Mouse (Mus musculus) T-cell, adult 2 months (primary cell): Measurements from ENCODE around the gene Taco1.

Source experiments
- DNase-seq: peaks from one replicate; pipeline ENCODE4 v3.0.0; 2022; ENCODE audit warnings: low spot score

The Taco1 gene

GRCm38 (mm10) chr11:106063756-106064155, 2.1 kb upstream of the Taco1 start:
- no peak for DNase-seq

- DNase-seq: no peak
Observed at GRCm38 (mm10) chr11:106065073-106065922, 563 bp upstream of the Taco1 start.

GRCm38 (mm10) chr11:106066616-106067015, 755 bp downstream of the Taco1 start:
- DNase-seq: peak; percentile 24

- DNase-seq: no peak
Observed at GRCm38 (mm10) chr11:106073774-106074173, 7.9 kb downstream of the Taco1 start.

GRCm38 (mm10) chr11:106076321-106076720, 10.5 kb downstream of the Taco1 start:
- DNase-seq: peak; percentile 73

- DNase-seq: peak; percentile 100
Observed at GRCm38 (mm10) chr11:106083708-106084701, 18.1 kb downstream of the Taco1 start, which contains the start of gene Map3k3. Map3k3 (plus strand) TSS chr11:106084613.

DNA sequence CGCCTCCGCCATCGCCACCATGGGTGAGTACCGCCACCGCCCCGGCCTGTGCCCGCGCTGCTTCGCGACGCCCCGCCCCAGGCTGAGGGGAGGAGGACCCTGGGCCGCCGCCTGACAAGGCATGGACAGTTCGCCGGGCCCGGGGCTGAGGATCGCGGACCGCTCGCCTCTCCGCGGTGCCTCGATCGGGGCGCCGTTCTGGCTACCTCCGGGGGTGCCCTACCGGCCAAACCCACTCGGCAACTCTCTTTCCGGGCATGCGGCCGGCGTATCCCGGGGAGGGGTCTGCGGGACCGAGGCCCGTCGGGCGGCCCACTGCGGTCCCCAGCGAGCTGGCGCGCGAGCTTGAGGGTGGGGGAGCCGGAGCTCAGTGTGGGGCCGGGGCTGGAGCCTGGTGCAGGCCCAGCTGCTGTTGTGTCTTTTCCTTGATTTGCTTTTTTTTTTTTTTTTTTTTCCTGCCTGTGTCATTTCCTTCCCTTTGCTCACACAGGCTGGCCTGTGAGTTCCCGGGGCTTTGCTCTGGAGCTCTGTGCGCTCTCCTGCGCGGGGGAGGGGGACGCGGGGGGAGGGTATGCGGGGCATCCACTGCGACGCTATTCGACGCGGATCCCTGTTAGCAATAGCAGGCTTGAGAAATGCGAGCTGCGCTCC, 19.2 kb downstream of the Taco1 start:
- DNase-seq: peak; percentile 62

- DNase-seq: peak; percentile 32
Observed at GRCm38 (mm10) chr11:106098223-106098622, 32.4 kb downstream of the Taco1 start.

DNA sequence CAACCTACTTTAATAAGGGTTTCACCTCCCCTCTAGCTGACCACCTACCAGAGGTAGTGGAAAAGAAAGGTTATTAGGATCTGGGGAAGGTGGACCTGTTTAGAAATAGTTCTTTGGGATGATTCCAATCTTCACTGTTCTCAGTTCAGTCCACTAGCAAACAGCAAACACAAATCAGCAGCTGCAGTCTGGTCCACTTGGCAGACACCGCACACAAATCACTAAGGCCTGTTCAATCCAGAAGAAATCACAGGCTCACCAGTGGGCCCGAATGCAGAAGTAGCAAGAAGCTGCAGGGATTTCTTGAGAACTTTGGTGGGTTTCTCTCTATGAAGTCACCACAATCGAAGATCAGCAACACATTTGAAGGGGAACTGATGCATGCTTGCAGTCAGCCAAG, 37.0 kb downstream of the Taco1 start:
- no peak for DNase-seq

DNA sequence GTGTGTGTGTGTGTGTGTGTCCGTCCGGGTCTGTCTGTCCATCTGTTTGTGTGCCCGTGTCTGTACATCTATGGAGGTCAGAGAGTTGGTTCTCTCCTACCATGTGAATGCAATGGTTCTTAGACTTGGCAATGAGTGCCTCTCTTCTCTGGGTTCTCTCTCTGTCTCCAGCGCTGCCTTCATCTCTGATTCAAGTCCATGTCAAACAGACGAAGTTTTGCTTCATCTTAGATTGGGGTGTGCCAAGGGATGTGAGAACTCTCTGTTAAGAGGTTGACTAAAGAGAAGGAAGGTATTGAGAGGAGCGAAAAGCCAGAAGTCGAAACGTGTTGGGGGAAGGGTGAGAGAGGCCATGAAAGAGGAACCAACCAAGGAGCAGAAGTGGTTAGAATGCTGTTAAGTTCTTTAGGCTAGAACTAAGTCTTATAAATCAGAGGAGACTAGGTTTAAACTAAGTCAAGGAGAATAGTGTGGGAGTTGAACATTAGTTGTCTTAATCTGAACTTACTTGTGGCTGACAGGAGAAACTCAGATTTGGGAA, 40.3 kb downstream of the Taco1 start:
- peak; percentile 18 for DNase-seq

DNA sequence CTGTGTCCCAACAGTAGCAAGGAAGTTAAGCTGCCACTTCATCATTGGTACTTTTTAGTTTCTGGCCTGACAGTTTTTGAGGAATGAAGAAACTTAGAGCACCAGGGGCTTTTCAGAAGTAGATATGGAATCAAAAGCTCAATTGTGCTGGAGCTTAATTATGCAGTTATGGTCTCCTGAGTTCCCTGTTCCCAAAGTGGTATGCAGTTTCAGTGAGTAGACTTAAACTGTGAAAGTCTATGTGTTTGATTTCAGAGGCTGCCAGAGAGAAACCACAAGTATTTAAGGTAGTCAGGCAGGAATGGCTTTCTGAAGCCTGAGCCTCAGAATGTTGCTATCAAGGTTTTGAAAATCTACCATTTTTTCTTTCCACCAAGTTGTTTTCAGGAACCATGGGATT, 45.8 kb downstream of the Taco1 start:
- DNase-seq: no peak

- DNase-seq: peak; percentile 11
Observed at GRCm38 (mm10) chr11:106122221-106122620, 56.4 kb downstream of the Taco1 start.

DNA sequence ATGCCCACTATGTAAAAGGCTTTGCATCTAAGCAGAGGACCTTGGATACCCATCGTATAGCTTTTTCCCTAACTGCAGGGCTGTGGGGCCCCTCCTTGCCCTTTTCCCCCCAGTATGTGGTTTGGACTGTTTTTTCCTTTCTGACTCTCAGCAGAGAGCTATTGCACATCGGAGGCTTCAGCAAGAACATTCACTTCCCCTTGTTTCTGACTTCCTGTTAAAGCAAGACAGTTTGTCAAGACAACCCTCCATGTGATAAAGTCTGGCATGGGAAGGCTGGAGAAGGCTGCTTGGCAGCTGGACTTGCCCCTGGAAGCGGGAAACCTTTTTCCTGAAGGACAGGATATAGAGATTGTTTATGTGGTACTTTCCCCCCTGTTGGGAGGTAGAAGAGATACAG, 56.9 kb downstream of the Taco1 start:
- peak; percentile 60 for DNase-seq
